18 mouse cellular contexts compared by ENCODE assay signal in genomic region chr12:32109201-32109600, GRCm38 (mm10). TPM values are rescaled to one million over a fixed set of nuclear protein-coding genes. Genes with fewer than 3 reads are reported as not detected.
DNase-seq lines count a peak whose midpoint lies in the region; ATAC-seq lines count a peak whose summit lies in the region.
"Had no signal": no experiment of that assay in that cellular context is flagged by ENCODE, and none has a peak within 500 bp of the region (broad histone marks: within the 10 kb centered on the region; RNA-seq: fewer than 3 reads in every experiment).

No protein-coding gene starts in this region.

- no peak overlapping the region for H3K9ac ChIP-seq in heart, embryonic 12.5 days
- no peak overlapping the region for H3K9ac ChIP-seq in liver, embryonic 16.5 days (ENCODE audit: low read depth, low read length)
- no peak overlapping the region for H3K9ac ChIP-seq in forebrain, embryonic 16.5 days (replicated peaks; ENCODE audit: low read depth, low read length)
- H3K9ac ChIP-seq: forebrain, embryonic 15.5 days; hindbrain, embryonic 12.5 days had no signal

- peak; percentile 91 for DNase-seq in heart, adult 11 months
- DNase-seq in ovary, adult 18-20 months (ENCODE audit: low spot score): peak; percentile 58
- no peak for DNase-seq in ovary, postnatal 14 days (ENCODE audit: low spot score)
- DNase-seq in adrenal gland, postnatal 36 days: peak; percentile 80 to 85
- DNase-seq in urinary bladder, postnatal 25 days (ENCODE audit: low spot score): no peak
- DNase-seq: cerebellum, adult 18-20 months; kidney, postnatal 10 days; left cerebral cortex, postnatal 4 days; lung, adult 2 months; midbrain, embryonic 14.5 days; right cerebral cortex, postnatal 4 days had no signal

- no peaks in the 10 kb centered on the region for H3K27me3 ChIP-seq in heart, embryonic 12.5 days (replicated peaks)
- H3K27me3 ChIP-seq in liver, embryonic 16.5 days (ENCODE audit: control insufficient read depth, insufficient read depth, low read depth, low read length): no peaks in the 10 kb centered on the region
- no peaks in the 10 kb centered on the region for H3K27me3 ChIP-seq in forebrain, embryonic 16.5 days (replicated peaks; ENCODE audit: control insufficient read depth, insufficient read depth, low read length)
- H3K27me3 ChIP-seq: forebrain, embryonic 15.5 days; hindbrain, embryonic 12.5 days had no signal

- no peak overlapping the region for H3K4me2 ChIP-seq in heart, embryonic 12.5 days
- no peak overlapping the region for H3K4me2 ChIP-seq in liver, embryonic 16.5 days (ENCODE audit: low read depth, low read length)
- H3K4me2 ChIP-seq in forebrain, embryonic 16.5 days (ENCODE audit: low read length): no peak overlapping the region
- H3K4me2 ChIP-seq: forebrain, embryonic 15.5 days; hindbrain, embryonic 12.5 days had no signal

- H3K4me1 ChIP-seq in heart, embryonic 12.5 days (replicated peaks): peaks cover 43% of the 10 kb centered on the region
- peaks cover 93% of the 10 kb centered on the region for H3K4me1 ChIP-seq in liver, embryonic 16.5 days (ENCODE audit: control insufficient read depth, low read depth, low read length)
- no peaks in the 10 kb centered on the region for H3K4me1 ChIP-seq in forebrain, embryonic 16.5 days (replicated peaks; ENCODE audit: control insufficient read depth, insufficient read depth, low read length)
- H3K4me1 ChIP-seq: forebrain, embryonic 15.5 days; hindbrain, embryonic 12.5 days had no signal

- no peak overlapping the region for H3K27ac ChIP-seq in heart, embryonic 12.5 days (ENCODE audit: poor library complexity, severe bottlenecking)
- H3K27ac ChIP-seq in liver, embryonic 16.5 days (ENCODE audit: low read length): peak overlapping the region; percentile 85
- no peak overlapping the region for H3K27ac ChIP-seq in forebrain, embryonic 16.5 days (ENCODE audit: low read length)
- H3K27ac ChIP-seq: forebrain, embryonic 15.5 days; hindbrain, embryonic 12.5 days had no signal

- H3K36me3 ChIP-seq in heart, embryonic 12.5 days: no peaks in the 10 kb centered on the region
- H3K36me3 ChIP-seq in liver, embryonic 16.5 days (ENCODE audit: control insufficient read depth, insufficient read depth): peaks cover 10% of the 10 kb centered on the region
- no peaks in the 10 kb centered on the region for H3K36me3 ChIP-seq in forebrain, embryonic 16.5 days (ENCODE audit: control insufficient read depth, insufficient read depth)
- H3K36me3 ChIP-seq: forebrain, embryonic 15.5 days; hindbrain, embryonic 12.5 days had no signal

- no peaks in the 10 kb centered on the region for H3K9me3 ChIP-seq in heart, embryonic 12.5 days (replicated peaks)
- no peaks in the 10 kb centered on the region for H3K9me3 ChIP-seq in liver, embryonic 16.5 days (replicated peaks; ENCODE audit: control insufficient read depth, low read length)
- no peaks in the 10 kb centered on the region for H3K9me3 ChIP-seq in forebrain, embryonic 16.5 days (ENCODE audit: control insufficient read depth, low read length)
- H3K9me3 ChIP-seq: forebrain, embryonic 15.5 days; hindbrain, embryonic 12.5 days had no signal

- ATAC-seq in heart, embryonic 12.5 days (ENCODE audit: insufficient number of reproducible peaks, low FRiP score): no peak
- no peak for ATAC-seq in liver, embryonic 16.5 days (ENCODE audit: low read depth)
- no peak for ATAC-seq in forebrain, embryonic 16.5 days
- ATAC-seq: forebrain, embryonic 15.5 days; intestine, postnatal 0 days had no signal

- 84% methylated on average over 8 of the region's 8 CpGs for WGBS in heart, embryonic 12.5 days
- 86% methylated on average over 8 of the region's 8 CpGs for WGBS in liver, embryonic 16.5 days (ENCODE audit: insufficient replicate concordance)
- 85% methylated on average over 8 of the region's 8 CpGs for WGBS in forebrain, embryonic 16.5 days

- H3K4me3 ChIP-seq in heart, embryonic 12.5 days: no peak overlapping the region
- no peak overlapping the region for H3K4me3 ChIP-seq in liver, embryonic 16.5 days (ENCODE audit: low read depth, low read length)
- H3K4me3 ChIP-seq in forebrain, embryonic 16.5 days (replicated peaks; ENCODE audit: low read length): no peak overlapping the region
- H3K4me3 ChIP-seq: erythroblast, embryonic 14.5 days; forebrain, embryonic 15.5 days; hindbrain, embryonic 12.5 days had no signal

RNA-seq across cellular contexts. Expression of gene Prkar2b, which starts 48.1 kb away (rescaled TPM):
- polyA plus RNA-seq in heart, embryonic 12.5 days (2016; fragmentation: Nextera tagmentation; extraction: Ambion mirVana): 18.9 and 20.6 TPM in 2 replicates
- 100 to 1,000 TPM; 417 to 626 TPM for total RNA-seq in adrenal gland, postnatal 36 days (2021)
- 51.1 and 53.8 TPM in 2 replicates for polyA plus RNA-seq in liver, embryonic 16.5 days (2015; fragmentation: Nextera tagmentation; extraction: Ambion mirVana)
- 140 and 150 TPM in 2 replicates for polyA plus RNA-seq in forebrain, embryonic 16.5 days (2015; fragmentation: Nextera tagmentation; extraction: Ambion mirVana)

Comparison
In these comparisons a context has a peak if more than half of its experiments do, and no peak if none do; other contexts are left out.
1. DNase-seq: peak in heart, adult 11 months (single experiment), ovary, adult 18-20 months (single experiment) and adrenal gland, postnatal 36 days (2 of 2); none in ovary, postnatal 14 days (single experiment) and urinary bladder, postnatal 25 days (single experiment).